Mouse (Mus musculus): Measurements from ENCODE around the gene Pxdn. TPM values are rescaled to one million over a fixed set of nuclear protein-coding genes. Genes with fewer than 3 reads are reported as not detected.

Pxdn gene
- polyA plus RNA-seq, 1 experiment = 50.5 TPM

- no peaks in the 10 kb centered on the region for H3K27me3 ChIP-seq (ENCODE audit: control insufficient read depth, insufficient read depth, insufficient read length)
- H3K79me2 ChIP-seq (ENCODE audit: control insufficient read depth, insufficient read depth) = no peaks in the 10 kb centered on the region
- TF ChIP-seq E2F4 (IDR thresholded peaks at IDR 0.05; ENCODE audit: insufficient read depth) = no peak
- no peak for TF ChIP-seq MAX (IDR thresholded peaks at IDR 0.05; ENCODE audit: low read depth)
- TF ChIP-seq CEBPB (IDR thresholded peaks at IDR 0.05; ENCODE audit: insufficient read depth, poor library complexity, severe bottlenecking) = no peak
- TF ChIP-seq MYOG (IDR thresholded peaks at IDR 0.05; ENCODE audit: control insufficient read depth in 1 of 3, insufficient read depth in 1 of 3, insufficient read length in 2 of 3, low read depth in 2 of 3) = no peak
- H3K4me3 ChIP-seq = no peak overlapping the region
- no peak overlapping the region for H3K4me2 ChIP-seq (ENCODE audit: low read depth)
- H3ac ChIP-seq (ENCODE audit: control insufficient read depth, insufficient read length) = no peak overlapping the region
- no peaks in the 10 kb centered on the region for H3K36me3 ChIP-seq (ENCODE audit: control insufficient read depth, insufficient read depth)
Observed at GRCm38 (mm10) chr12:30027721-30028340, 90.4 kb downstream of the Pxdn start.

- Histone ChIP-seq H3K36me3 (ENCODE audit: control insufficient read depth, insufficient read depth) (no peaks in the 10 kb centered on the region), H3ac (ENCODE audit: control insufficient read depth, insufficient read length) (no peak overlapping the region), H3K27me3 (ENCODE audit: control insufficient read depth, insufficient read depth, insufficient read length) (no peaks in the 10 kb centered on the region), H3K79me2 (ENCODE audit: control insufficient read depth, insufficient read depth) (no peaks in the 10 kb centered on the region), H3K4me2 (ENCODE audit: low read depth) (no peak overlapping the region), H3K4me3 (no peak overlapping the region)
- no peak for TF ChIP-seq E2F4 (IDR thresholded peaks at IDR 0.05; ENCODE audit: insufficient read depth)
- TF ChIP-seq TCF12 (IDR thresholded peaks at IDR 0.05; ENCODE audit: insufficient read depth, poor library complexity, severe bottlenecking) = no peak
- no peak for TF ChIP-seq REST (IDR thresholded peaks at IDR 0.05; ENCODE audit: insufficient read depth, insufficient read length)
- TF ChIP-seq TCF3 (IDR thresholded peaks at IDR 0.05; ENCODE audit: insufficient read length, low read depth) = no peak
- no peak for TF ChIP-seq MYOD1 (IDR thresholded peaks at IDR 0.05; ENCODE audit: control insufficient read depth in 1 of 3, insufficient read length in 2 of 3, low read depth in 2 of 3)
- no peak for TF ChIP-seq USF1 (IDR thresholded peaks at IDR 0.05; ENCODE audit: low read depth)
- no peak for TF ChIP-seq POLR2AphosphoS2 (IDR thresholded peaks at IDR 0.05; ENCODE audit: insufficient read length, low read depth)
- no peak for TF ChIP-seq MYOG (IDR thresholded peaks at IDR 0.05; ENCODE audit: control insufficient read depth in 1 of 3, insufficient read depth in 1 of 3, insufficient read length in 2 of 3, low read depth in 2 of 3)
- TF ChIP-seq MAX (IDR thresholded peaks at IDR 0.05; ENCODE audit: low read depth) = no peak
- no peak for TF ChIP-seq CEBPB (IDR thresholded peaks at IDR 0.05; ENCODE audit: insufficient read depth, poor library complexity, severe bottlenecking)
- TF ChIP-seq POLR2A (IDR thresholded peaks at IDR 0.05; ENCODE audit: insufficient read length, low read depth) = no peak
- TF ChIP-seq SRF (IDR thresholded peaks at IDR 0.05; ENCODE audit: control insufficient read depth, insufficient read length, low read depth) = no peak
Observed at GRCm38 (mm10) chr12:30029111-30029510, 91.7 kb downstream of the Pxdn start.

DNA sequence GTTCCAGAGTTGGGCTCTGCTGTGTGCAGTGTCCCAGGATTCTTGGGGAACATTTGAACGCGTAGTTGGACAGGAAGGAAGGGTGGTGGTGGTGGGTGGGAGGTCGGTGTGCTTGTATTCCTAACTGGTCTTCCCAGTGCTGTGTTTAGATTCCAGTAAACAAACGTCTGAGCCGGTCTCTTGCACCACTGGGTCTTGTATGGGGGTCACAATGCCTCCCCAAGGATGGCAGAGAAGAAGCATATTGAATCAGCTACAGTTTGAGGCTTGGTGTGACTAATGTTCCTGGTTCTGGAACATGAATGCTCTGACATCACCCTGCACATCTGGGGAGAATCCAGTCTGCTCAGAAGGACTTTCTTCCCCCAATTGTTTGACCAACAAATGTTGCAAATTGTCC, 93.2 kb downstream of the Pxdn start:
- Histone ChIP-seq H3K4me3 (no peak overlapping the region), H3K36me3 (ENCODE audit: control insufficient read depth, insufficient read depth) (no peaks in the 10 kb centered on the region), H3ac (ENCODE audit: control insufficient read depth, insufficient read length) (no peak overlapping the region), H3K79me2 (ENCODE audit: control insufficient read depth, insufficient read depth) (no peaks in the 10 kb centered on the region), H3K27me3 (ENCODE audit: control insufficient read depth, insufficient read depth, insufficient read length) (no peaks in the 10 kb centered on the region), H3K4me2 (ENCODE audit: low read depth) (no peak overlapping the region)
- no peak for TF ChIP-seq TCF3 (IDR thresholded peaks at IDR 0.05; ENCODE audit: insufficient read length, low read depth)
- TF ChIP-seq TCF12 (IDR thresholded peaks at IDR 0.05; ENCODE audit: insufficient read depth, poor library complexity, severe bottlenecking) = no peak
- TF ChIP-seq MYOG (IDR thresholded peaks at IDR 0.05; ENCODE audit: control insufficient read depth in 1 of 3, insufficient read depth in 1 of 3, insufficient read length in 2 of 3, low read depth in 2 of 3) = no peak
- TF ChIP-seq CEBPB (IDR thresholded peaks at IDR 0.05; ENCODE audit: insufficient read depth, poor library complexity, severe bottlenecking) = no peak
- TF ChIP-seq E2F4 (IDR thresholded peaks at IDR 0.05; ENCODE audit: insufficient read depth) = no peak
- no peak for TF ChIP-seq MYOD1 (IDR thresholded peaks at IDR 0.05; ENCODE audit: control insufficient read depth in 1 of 3, insufficient read length in 2 of 3, low read depth in 2 of 3)
- no peak for TF ChIP-seq POLR2AphosphoS2 (IDR thresholded peaks at IDR 0.05; ENCODE audit: insufficient read length, low read depth)
- TF ChIP-seq REST (IDR thresholded peaks at IDR 0.05; ENCODE audit: insufficient read depth, insufficient read length) = no peak
- TF ChIP-seq MAX (IDR thresholded peaks at IDR 0.05; ENCODE audit: low read depth) = no peak
- TF ChIP-seq USF1 (IDR thresholded peaks at IDR 0.05; ENCODE audit: low read depth) = no peak
- no peak for TF ChIP-seq POLR2A (IDR thresholded peaks at IDR 0.05; ENCODE audit: insufficient read length, low read depth)
- TF ChIP-seq SRF (IDR thresholded peaks at IDR 0.05; ENCODE audit: control insufficient read depth, insufficient read length, low read depth) = no peak

DNA sequence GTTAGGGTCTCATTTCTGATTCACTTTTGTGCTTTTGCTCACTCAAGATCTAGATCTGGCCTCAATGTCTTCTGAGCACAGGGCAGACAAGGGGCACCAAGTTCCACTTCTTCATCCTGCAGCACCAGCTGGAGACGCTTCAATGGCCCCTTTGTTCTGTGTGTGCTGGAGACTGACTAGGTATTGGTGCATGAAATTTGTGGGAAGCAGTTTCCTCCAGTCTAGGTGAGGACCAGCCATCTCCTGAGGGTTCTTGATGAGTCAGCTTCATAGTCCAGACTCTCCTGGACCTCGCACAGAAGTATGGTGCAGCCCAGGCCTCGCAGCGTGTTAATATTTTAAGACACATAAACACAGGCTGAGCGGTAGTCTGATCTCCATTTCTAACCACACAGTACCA, 97.3 kb downstream of the Pxdn start:
- no peaks in the 10 kb centered on the region for H3K79me2 ChIP-seq (ENCODE audit: control insufficient read depth, insufficient read depth)
- H3K36me3 ChIP-seq (ENCODE audit: control insufficient read depth, insufficient read depth) = no peaks in the 10 kb centered on the region
- H3K27me3 ChIP-seq (ENCODE audit: control insufficient read depth, insufficient read depth, insufficient read length) = no peaks in the 10 kb centered on the region
- no peak overlapping the region for H3K4me3 ChIP-seq
- no peak for TF ChIP-seq SRF (IDR thresholded peaks at IDR 0.05; ENCODE audit: control insufficient read depth, insufficient read length, low read depth)
- TF ChIP-seq TCF3 (IDR thresholded peaks at IDR 0.05; ENCODE audit: insufficient read length, low read depth) = no peak
- H3ac ChIP-seq (ENCODE audit: control insufficient read depth, insufficient read length) = no peak overlapping the region
- no peak overlapping the region for H3K4me2 ChIP-seq (ENCODE audit: low read depth)

GRCm38 (mm10) chr12:30035406-30035805, 98.0 kb downstream of the Pxdn start:
- peak overlapping the region; percentile 3 for H3K4me2 ChIP-seq (ENCODE audit: low read depth)
- H3K4me3 ChIP-seq = no peak overlapping the region
- TF ChIP-seq CEBPB (IDR thresholded peaks at IDR 0.05; ENCODE audit: insufficient read depth, poor library complexity, severe bottlenecking) (no peak), TCF3 (IDR thresholded peaks at IDR 0.05; ENCODE audit: insufficient read length, low read depth) (no peak), POLR2A (IDR thresholded peaks at IDR 0.05; ENCODE audit: insufficient read length, low read depth) (no peak), SRF (IDR thresholded peaks at IDR 0.05; ENCODE audit: control insufficient read depth, insufficient read length, low read depth) (no peak), E2F4 (IDR thresholded peaks at IDR 0.05; ENCODE audit: insufficient read depth) (no peak), MAX (IDR thresholded peaks at IDR 0.05; ENCODE audit: low read depth) (no peak), REST (IDR thresholded peaks at IDR 0.05; ENCODE audit: insufficient read depth, insufficient read length) (no peak), MYOD1 (IDR thresholded peaks at IDR 0.05; ENCODE audit: control insufficient read depth in 1 of 3, insufficient read length in 2 of 3, low read depth in 2 of 3) (no peak), POLR2AphosphoS2 (IDR thresholded peaks at IDR 0.05; ENCODE audit: insufficient read length, low read depth) (no peak), TCF12 (IDR thresholded peaks at IDR 0.05; ENCODE audit: insufficient read depth, poor library complexity, severe bottlenecking) (no peak), USF1 (IDR thresholded peaks at IDR 0.05; ENCODE audit: low read depth) (no peak), MYOG (IDR thresholded peaks at IDR 0.05; ENCODE audit: control insufficient read depth in 1 of 3, insufficient read depth in 1 of 3, insufficient read length in 2 of 3, low read depth in 2 of 3) (no peak)
- no peaks in the 10 kb centered on the region for H3K27me3 ChIP-seq (ENCODE audit: control insufficient read depth, insufficient read depth, insufficient read length)
- H3K36me3 ChIP-seq (ENCODE audit: control insufficient read depth, insufficient read depth) = no peaks in the 10 kb centered on the region
- no peak overlapping the region for H3ac ChIP-seq (ENCODE audit: control insufficient read depth, insufficient read length)
- no peaks in the 10 kb centered on the region for H3K79me2 ChIP-seq (ENCODE audit: control insufficient read depth, insufficient read depth)

Measured in myocyte (in vitro differentiated cells).